Mouse (Mus musculus): ENCODE data around the gene Psg19.

DNA sequence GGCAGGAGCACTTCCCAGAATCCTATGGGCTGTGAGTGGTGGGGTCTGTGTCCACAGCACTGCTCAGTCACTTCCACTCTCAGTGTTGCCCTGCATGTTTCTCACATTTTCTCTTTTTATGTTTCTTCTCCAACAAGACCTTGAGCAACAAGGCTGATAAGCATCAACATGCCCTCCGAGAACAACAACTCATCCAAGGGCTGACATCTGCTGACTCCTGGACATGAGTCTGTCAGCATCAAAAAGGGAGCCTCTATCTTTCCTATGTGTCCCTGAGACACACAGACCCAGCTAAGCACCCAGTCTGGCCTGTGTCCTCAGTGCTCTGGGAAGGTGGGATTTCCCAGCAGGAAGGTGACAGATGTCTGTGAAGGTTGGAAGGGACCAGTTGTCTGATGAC lies at the start of gene Psg19:
- TF ChIP-seq POLR2A (IDR thresholded peaks at IDR 0.05; ENCODE audit: insufficient read length, low read depth) (no peak), MAX (IDR thresholded peaks at IDR 0.05; ENCODE audit: low read depth) (no peak), MYOD1 (IDR thresholded peaks at IDR 0.05; ENCODE audit: control insufficient read depth in 1 of 3, insufficient read length in 2 of 3, low read depth in 2 of 3) (no peak), USF1 (IDR thresholded peaks at IDR 0.05; ENCODE audit: low read depth) (no peak), MYOG (IDR thresholded peaks at IDR 0.05; ENCODE audit: control insufficient read depth in 1 of 3, insufficient read depth in 1 of 3, insufficient read length in 2 of 3, low read depth in 2 of 3) (no peak)

Data from myocyte (in vitro differentiated cells).